Mouse (Mus musculus): ENCODE measurements around the gene Cacna1c.

DNA sequence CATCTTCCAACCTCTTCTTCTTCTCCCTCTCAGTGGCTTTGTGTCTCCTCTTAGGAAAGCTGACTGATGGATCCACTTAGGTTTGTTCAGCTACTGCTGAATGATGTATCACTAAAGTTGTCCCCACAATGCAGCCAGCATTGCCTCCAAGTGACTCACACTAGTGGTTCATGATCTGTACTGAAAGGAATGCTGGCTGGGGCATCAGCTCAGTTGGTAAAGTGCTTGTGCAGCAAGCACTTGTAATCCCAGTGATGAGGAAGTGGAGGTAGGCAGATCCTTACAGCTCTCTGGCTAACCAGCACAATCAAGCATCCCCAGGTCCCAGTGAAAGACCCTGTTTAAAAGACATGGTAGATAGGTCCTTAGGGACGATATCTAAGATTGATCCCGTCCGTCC is 464.3 kb downstream of the Cacna1c start:
- TF ChIP-seq HCFC1 (IDR thresholded peaks at IDR 0.05; ENCODE audit: borderline replicate concordance, insufficient read depth, low read length) (no peak), ZNF384 (IDR thresholded peaks at IDR 0.05; ENCODE audit: low read depth, low read length) (no peak), MAFK (IDR thresholded peaks at IDR 0.05; ENCODE audit: insufficient read depth, low read depth, low read length) (no peak), ZC3H11A (IDR thresholded peaks at IDR 0.05; ENCODE audit: borderline replicate concordance, low read depth, low read length) (no peak), CHD2 (IDR thresholded peaks at IDR 0.05; ENCODE audit: low read depth, low read length) (no peak)
